Mouse (Mus musculus) MEL (cell line): ENCODE measurements around the gene B3gnt7. TPM values are rescaled to one million over a fixed set of nuclear protein-coding genes. Genes with fewer than 3 reads are reported as not detected.

ENCODE experiments used
- DNase-seq: peaks from one replicate; pipeline ENCODE4 v3.0.0; 2011; ENCODE audit warnings: low read depth, low spot score
- H3K27ac ChIP-seq: 2 replicates; pipeline ENCODE4 v1.5.1; 2012; ENCODE audit warnings: low read depth, mild to moderate bottlenecking, control low read depth, low read length, moderate library complexity; ENCODE audit not compliant: control insufficient read depth
- H3K27me3 ChIP-seq, 2 experiments: fragments of 150-350 bp in 1 of 2; sonication (generic) in 1 of 2; 2 replicates each; pipeline ENCODE4 v1.6.1; 2012; ENCODE audit warnings: low read length in 2 of 2, mild to moderate bottlenecking in 2 of 2, improper control_type of control experiment in 1 of 2, moderate library complexity in 1 of 2; ENCODE audit not compliant: insufficient read depth in 2 of 2, control insufficient read depth in 1 of 2
- H3K36me3 ChIP-seq, 2 experiments: 2 replicates each; pipeline ENCODE4 v1.6.1; 2012 to 2014; ENCODE audit warnings: low read length in 2 of 2, improper control_type of control experiment in 1 of 2, inconsistent platforms in 1 of 2, mild to moderate bottlenecking in 1 of 2; ENCODE audit not compliant: insufficient read depth in 2 of 2, control insufficient read depth in 1 of 2
- H3K4me1 ChIP-seq, 2 experiments: fragments of 150-350 bp in 1 of 2; sonication (generic) in 1 of 2; 2 replicates each; pipeline ENCODE4 v1.6.1; 2012; ENCODE audit warnings: low read length in 2 of 2, improper control_type of control experiment in 1 of 2, mild to moderate bottlenecking in 1 of 2; ENCODE audit not compliant: insufficient read depth in 2 of 2, control insufficient read depth in 1 of 2
- H3K4me3 ChIP-seq, 2 experiments: fragments of 150-350 bp in 1 of 2; sonication (generic) in 1 of 2; 2 replicates each; pipeline ENCODE4 v1.5.1; 2012; ENCODE audit warnings: low read depth in 2 of 2, low read length in 2 of 2, mild to moderate bottlenecking in 2 of 2, moderate library complexity in 2 of 2, control low read depth in 1 of 2, improper control_type of control experiment in 1 of 2; ENCODE audit not compliant: control insufficient read depth in 1 of 2, insufficient read depth in 1 of 2
- H3K79me2 ChIP-seq: 2 replicates; pipeline ENCODE4 v1.6.1; 2012; ENCODE audit warnings: mild to moderate bottlenecking, low read length, moderate library complexity; ENCODE audit not compliant: control insufficient read depth, poor library complexity, insufficient read depth
- H3K9ac ChIP-seq: 2 replicates; pipeline ENCODE4 v1.6.1; 2012; ENCODE audit warnings: low read depth, mild to moderate bottlenecking, control low read depth, low read length, moderate library complexity; ENCODE audit not compliant: control insufficient read depth, poor library complexity, severe bottlenecking
- H3K9me3 ChIP-seq: fragments of 150-350 bp; sonication (generic); replicated peaks from 2 replicates; pipeline ENCODE4 v1.6.1; 2012; ENCODE audit warnings: mild to moderate bottlenecking, low read length, improper control_type of control experiment, moderate library complexity; ENCODE audit not compliant: insufficient read depth
- CHD1 ChIP-seq: IDR thresholded peaks from 2 replicates; pipeline ENCODE4 v1.6.1; 2012; ENCODE audit warnings: low read depth, mild to moderate bottlenecking, inconsistent platforms, low read length, improper control_type of control experiment
- CHD2 ChIP-seq: IDR thresholded peaks from 2 replicates; pipeline ENCODE4 v1.6.1; 2011; ENCODE audit warnings: low read length, improper control_type of control experiment
- CTCF ChIP-seq, 3 experiments: IDR thresholded peaks in 2 of 3; conservative IDR thresholded peaks in 1 of 3; 2 replicates each; pipeline ENCODE4 v1.5.1; 2011 to 2012; ENCODE audit warnings: low read length in 3 of 3, low read depth in 2 of 3, mild to moderate bottlenecking in 2 of 3, improper control_type of control experiment in 1 of 3, inconsistent platforms in 1 of 3, mixed read lengths in 1 of 3, moderate library complexity in 1 of 3; ENCODE audit not compliant: control insufficient read depth in 1 of 3, insufficient read depth in 1 of 3, poor library complexity in 1 of 3, severe bottlenecking in 1 of 3
- E2F4 ChIP-seq: IDR thresholded peaks from 2 replicates; pipeline ENCODE4 v1.6.1; 2011; ENCODE audit warnings: low read depth, low read length, improper control_type of control experiment, borderline replicate concordance
- ELF1 ChIP-seq: IDR thresholded peaks from 2 replicates; pipeline ENCODE4 v1.6.1; 2014; ENCODE audit warnings: low read depth, mild to moderate bottlenecking, inconsistent platforms, low read length, improper control_type of control experiment, moderate library complexity
- GATA1 ChIP-seq: IDR thresholded peaks from 2 replicates; pipeline ENCODE4 v1.6.1; 2011; ENCODE audit warnings: low read depth, low read length, improper control_type of control experiment
- HCFC1 ChIP-seq: IDR thresholded peaks from 2 replicates; pipeline ENCODE4 v1.6.1; 2012; ENCODE audit warnings: low read depth, mild to moderate bottlenecking, inconsistent platforms, low read length, improper control_type of control experiment, moderate library complexity
- MEF2A ChIP-seq: IDR thresholded peaks from 2 replicates; pipeline ENCODE4 v1.6.1; 2014; ENCODE audit warnings: low read depth, mild to moderate bottlenecking, inconsistent platforms, low read length, improper control_type of control experiment; ENCODE audit not compliant: poor library complexity, insufficient replicate concordance, severe bottlenecking; ENCODE audit errors: extremely low read depth
- MYC ChIP-seq: IDR thresholded peaks from 2 replicates; pipeline ENCODE4 v1.6.1; 2011; ENCODE audit warnings: low read depth, mild to moderate bottlenecking, low read length, improper control_type of control experiment, moderate library complexity
- NELFE ChIP-seq: IDR thresholded peaks from 2 replicates; pipeline ENCODE4 v1.6.1; 2011; ENCODE audit warnings: low read depth, low read length, improper control_type of control experiment
- POLR2A ChIP-seq, 2 experiments: IDR thresholded peaks; 2 replicates each; pipeline ENCODE4 v1.6.1; 2011 to 2012; ENCODE audit warnings: low read length in 2 of 2, mild to moderate bottlenecking in 2 of 2, control low read depth in 1 of 2, improper control_type of control experiment in 1 of 2, low read depth in 1 of 2, moderate library complexity in 1 of 2; ENCODE audit not compliant: control insufficient read depth in 1 of 2, insufficient read depth in 1 of 2, poor library complexity in 1 of 2
- POLR2AphosphoS2 ChIP-seq: IDR thresholded peaks from 2 replicates; pipeline ENCODE4 v1.6.1; 2011; ENCODE audit warnings: low read length, improper control_type of control experiment
- POLR2AphosphoS5 ChIP-seq: IDR thresholded peaks from 2 replicates; pipeline ENCODE4 v1.6.1; 2012; ENCODE audit warnings: low read depth, borderline replicate concordance, mild to moderate bottlenecking, inconsistent platforms, low read length, moderate library complexity, mixed read lengths
- RAD21 ChIP-seq: IDR thresholded peaks from 2 replicates; pipeline ENCODE4 v1.6.1; 2011; ENCODE audit warnings: mild to moderate bottlenecking, low read depth, low read length, improper control_type of control experiment
- RCOR1 ChIP-seq: IDR thresholded peaks from 2 replicates; pipeline ENCODE4 v1.6.1; 2012; ENCODE audit warnings: low read depth, mild to moderate bottlenecking, inconsistent platforms, low read length, improper control_type of control experiment
- SIN3A ChIP-seq: IDR thresholded peaks from 2 replicates; pipeline ENCODE4 v1.6.1; 2012; ENCODE audit warnings: low read length, improper control_type of control experiment, inconsistent platforms
- SMC3 ChIP-seq: IDR thresholded peaks from 2 replicates; pipeline ENCODE4 v1.6.1; 2011; ENCODE audit warnings: low read depth, low read length, improper control_type of control experiment
- TBP ChIP-seq: IDR thresholded peaks from 2 replicates; pipeline ENCODE4 v1.8.0; 2011; ENCODE audit warnings: low read depth, low read length, improper control_type of control experiment
- polyA plus RNA-seq, 2 experiments: library from polyadenylated mRNA; stranded (reverse) in 1 of 2; unstranded in 1 of 2; fragments of >175 nt in 1 of 2; fragments of >200 nt in 1 of 2; gene quantifications; 2 replicates each; pipeline versions ENCODE4 v1.2.1 to v1.2.4; 2012; ENCODE audit warnings: low replicate concordance in 2 of 2, low read depth in 1 of 2; ENCODE audit not compliant: insufficient read length in 2 of 2, insufficient read depth in 1 of 2, missing spikeins in 1 of 2
- total RNA-seq: library from RNA; depleted of rRNA; stranded (reverse); fragments of 300-350 nt; gene quantifications from 2 replicates; pipeline ENCODE4 v1.2.3, GENCODE M21; 2012

Gene B3gnt7
- total and polyA plus RNA-seq, 3 experiments, result 0.40 TPM; not detected in 2

GRCm38 (mm10) chr1:86312269-86312668 lies 9.6 kb downstream of the B3gnt7 start:
- Histone ChIP-seq H3K27ac (no peak overlapping the region), H3K4me1 (peaks cover 0 to 2% of the 10 kb centered on the region in 2 experiments; a peak in 1 of 4 replicates), H3K9me3 (no peaks in the 10 kb centered on the region), H3K79me2 (no peaks in the 10 kb centered on the region), H3K36me3 (peaks cover 0 to 2% of the 10 kb centered on the region in 2 experiments; a peak in 1 of 4 replicates), H3K4me3 (no peak overlapping the region), H3K9ac (no peak overlapping the region), H3K27me3 (no peaks in the 10 kb centered on the region; a peak in 1 of 4 replicates)
- DNase-seq, result no peak
- TF ChIP-seq RCOR1 (no peak), POLR2AphosphoS5 (no peak), CTCF (IDR thresholded peaks at IDR 0.05 in 2 of 3, conservative IDR thresholded peaks at IDR 0.05 in 1 of 3; ENCODE audit: control insufficient read depth in 1 of 3, insufficient read depth in 1 of 3, low read depth in 2 of 3, low read length in 3 of 3, poor library complexity in 1 of 3, severe bottlenecking in 1 of 3) (no peak), MEF2A (no peak), SIN3A (no peak), RAD21 (no peak), NELFE (no peak), POLR2A (IDR thresholded peaks at IDR 0.05; ENCODE audit: control insufficient read depth in 1 of 2, insufficient read depth in 1 of 2, low read depth in 1 of 2, low read length in 2 of 2, poor library complexity in 1 of 2) (no peak), SMC3 (no peak), CHD1 (no peak), CHD2 (no peak), TBP (no peak), GATA1 (no peak), ELF1 (no peak), E2F4 (no peak), MYC (no peak), HCFC1 (no peak)

- no peaks in the 10 kb centered on the region; a peak in 1 of 4 replicates for H3K27me3 ChIP-seq
- H3K9ac ChIP-seq, result no peak overlapping the region
- TF ChIP-seq POLR2AphosphoS2, result no peak
- H3K36me3 ChIP-seq, result peaks cover 0 to 2% of the 10 kb centered on the region in 2 experiments; a peak in 1 of 4 replicates
- no peaks in the 10 kb centered on the region for H3K79me2 ChIP-seq
- H3K27ac ChIP-seq, result no peak overlapping the region
- H3K9me3 ChIP-seq, result no peaks in the 10 kb centered on the region
- H3K4me1 ChIP-seq, result peaks cover 0 to 2% of the 10 kb centered on the region in 2 experiments; a peak in 1 of 4 replicates
- H3K4me3 ChIP-seq, result no peak overlapping the region
- DNase-seq, result no peak
Measured at GRCm38 (mm10) chr1:86313096-86313771, 10.6 kb downstream of the B3gnt7 start.
